Mouse (Mus musculus) ES-E14 (cell line): Measurements from ENCODE around the gene Plscr2. TPM values are rescaled to one million over a fixed set of nuclear protein-coding genes. Genes with fewer than 3 reads are reported as not detected.

Experiments
- DNase-seq: peaks from one replicate; pipeline ENCODE4 v3.0.0-alpha.2; 2013; ENCODE audit warnings: low read depth, low spot score
- H3K27ac ChIP-seq: 2 replicates; pipeline ENCODE4 v1.5.1; 2012; ENCODE audit warnings: low read depth, mild to moderate bottlenecking, low read length, moderate library complexity, mixed read lengths; ENCODE audit not compliant: poor library complexity, insufficient read depth, severe bottlenecking
- H3K36me3 ChIP-seq: 2 replicates; pipeline ENCODE4 v1.6.1; 2012; ENCODE audit warnings: mild to moderate bottlenecking, low read length, moderate library complexity, mixed read lengths; ENCODE audit not compliant: control insufficient read depth, poor library complexity, insufficient read depth, severe bottlenecking
- H3K4me1 ChIP-seq, 2 experiments: fragments of 150-350 bp in 1 of 2; sonication (generic) in 1 of 2; 2 replicates each; pipeline ENCODE4 v1.6.1; 2012; ENCODE audit warnings: low read length in 2 of 2, mild to moderate bottlenecking in 1 of 2, mixed read lengths in 1 of 2; ENCODE audit not compliant: control insufficient read depth in 2 of 2, insufficient read depth in 2 of 2, poor library complexity in 1 of 2
- H3K4me3 ChIP-seq, 2 experiments: fragments of 150-350 bp in 1 of 2; sonication (generic) in 1 of 2; 2 replicates each; pipeline ENCODE4 v1.5.1; 2012; ENCODE audit warnings: low read length in 2 of 2, low read depth in 1 of 2, mild to moderate bottlenecking in 1 of 2, mixed read lengths in 1 of 2; ENCODE audit not compliant: insufficient read depth in 1 of 2, poor library complexity in 1 of 2, severe bottlenecking in 1 of 2
- H3K9ac ChIP-seq: 2 replicates; pipeline ENCODE4 v1.6.1; 2012; ENCODE audit warnings: low read depth, mild to moderate bottlenecking, low read length, mixed read lengths; ENCODE audit not compliant: poor library complexity, insufficient read depth, severe bottlenecking
- H3K9me3 ChIP-seq: fragments of 150-350 bp; sonication (generic); 2 replicates; pipeline ENCODE4 v1.6.1; 2012; ENCODE audit warnings: low read depth, mild to moderate bottlenecking, low read length; ENCODE audit not compliant: control insufficient read depth, insufficient read depth
- CHD2 ChIP-seq: IDR thresholded peaks from 2 replicates; pipeline ENCODE4 v1.6.1; 2014; ENCODE audit warnings: mild to moderate bottlenecking, low read depth, low read length, inconsistent platforms
- HCFC1 ChIP-seq: IDR thresholded peaks from 2 replicates; pipeline ENCODE4 v1.6.1; 2012; ENCODE audit warnings: low read length, inconsistent platforms, borderline replicate concordance; ENCODE audit not compliant: insufficient read depth
- MAFK ChIP-seq: IDR thresholded peaks from 2 replicates; pipeline ENCODE4 v1.6.1; 2014; ENCODE audit warnings: mild to moderate bottlenecking, low read depth, low read length, inconsistent platforms; ENCODE audit not compliant: insufficient read depth
- ZC3H11A ChIP-seq: IDR thresholded peaks from 2 replicates; pipeline ENCODE4 v1.6.1; 2012; ENCODE audit warnings: low read depth, mild to moderate bottlenecking, inconsistent platforms, low read length, borderline replicate concordance
- ZNF384 ChIP-seq: IDR thresholded peaks from 2 replicates; pipeline ENCODE4 v1.6.1; 2012; ENCODE audit warnings: low read depth, low read length, inconsistent platforms
- in situ Hi-C, 2 experiments: fragments of 600-800 bp; cut with MboI; formaldehyde crosslinking; loops; one replicate each; pipeline ENCODE4 v1.15.1; 2025; ENCODE audit warnings: low sequenced_read_pairs in 2 of 2, inconsistent platforms in 1 of 2; ENCODE audit not compliant: unreplicated experiment in 2 of 2
- total RNA-seq: library from RNA; depleted of rRNA; stranded (reverse); fragments of 300-350 nt; gene quantifications from 2 replicates; pipeline ENCODE4 v1.2.3, GENCODE M21; 2012

Plscr2 gene
- total RNA-seq, 1 experiment = 1.7 TPM

GRCm38 (mm10) chr9:92276360-92276759 lies 958 bp downstream of the Plscr2 start:
- Histone ChIP-seq H3K4me1 (0 out of 4 replicates have a peak, but pooled peaks cover 2% of the 10 kb centered on the region in 2 experiments), H3K27ac (no peak overlapping the region), H3K36me3 (no peaks in the 10 kb centered on the region; the same call in none of the 2 replicates), H3K4me3 (no peak overlapping the region), H3K9me3 (no peaks in the 10 kb centered on the region), H3K9ac (no peak overlapping the region)
- TF ChIP-seq ZNF384 (no peak), CHD2 (no peak), ZC3H11A (no peak), HCFC1 (no peak), MAFK (no peak)
- no peak for DNase-seq
- in situ Hi-C loops = no loop called here

- Histone ChIP-seq H3K9me3 (no peaks in the 10 kb centered on the region), H3K36me3 (no peaks in the 10 kb centered on the region), H3K9ac (no peak overlapping the region), H3K27ac (no peak overlapping the region), H3K4me3 (no peak overlapping the region), H3K4me1 (0 out of 4 replicates have a peak, but pooled peaks cover 0 to 2% of the 10 kb centered on the region in 2 experiments)
- in situ Hi-C loops = no loop called here
- no peak for DNase-seq
- TF ChIP-seq CHD2 (no peak), ZC3H11A (no peak), HCFC1 (no peak), MAFK (no peak), ZNF384 (no peak)
Measured at GRCm38 (mm10) chr9:92280048-92280447, 4.6 kb downstream of the Plscr2 start.

GRCm38 (mm10) chr9:92282563-92283171 lies 7.3 kb downstream of the Plscr2 start:
- in situ Hi-C loops = no loop called here
- Histone ChIP-seq H3K27ac (no peak overlapping the region), H3K4me1 (no peaks in the 10 kb centered on the region), H3K4me3 (no peak overlapping the region), H3K9me3 (no peaks in the 10 kb centered on the region), H3K36me3 (no peaks in the 10 kb centered on the region), H3K9ac (no peak overlapping the region)
- TF ChIP-seq HCFC1 (no peak), ZC3H11A (no peak), ZNF384 (no peak), MAFK (no peak), CHD2 (no peak)
- no peak for DNase-seq

GRCm38 (mm10) chr9:92289675-92290074 lies 14.3 kb downstream of the Plscr2 start:
- Histone ChIP-seq H3K27ac (no peak overlapping the region), H3K4me1 (no peaks in the 10 kb centered on the region), H3K36me3 (no peaks in the 10 kb centered on the region), H3K9ac (no peak overlapping the region), H3K4me3 (no peak overlapping the region), H3K9me3 (no peaks in the 10 kb centered on the region)
- TF ChIP-seq ZNF384 (no peak), MAFK (no peak), CHD2 (no peak), HCFC1 (no peak), ZC3H11A (no peak)
- in situ Hi-C loops = no loop called here
- DNase-seq = no peak

- Histone ChIP-seq H3K4me1 (no peaks in the 10 kb centered on the region), H3K4me3 (no peak overlapping the region), H3K9ac (no peak overlapping the region), H3K9me3 (no peaks in the 10 kb centered on the region), H3K27ac (no peak overlapping the region), H3K36me3 (no peaks in the 10 kb centered on the region)
- in situ Hi-C loops = no loop called here
- no peak for DNase-seq
- no peak for TF ChIP-seq CHD2
Measured at GRCm38 (mm10) chr9:92292169-92292568, 16.8 kb downstream of the Plscr2 start.
